Mouse (Mus musculus) MEL (cell line): ENCODE data around the gene Cnot2.

Experiments
- CHD2 ChIP-seq: IDR thresholded peaks from 2 replicates; pipeline ENCODE4 v1.6.1; 2011; ENCODE audit warnings: low read length, improper control_type of control experiment
- CTCF ChIP-seq, 3 experiments: IDR thresholded peaks in 2 of 3; conservative IDR thresholded peaks in 1 of 3; 2 replicates each; pipeline ENCODE4 v1.5.1; 2011 to 2012; ENCODE audit warnings: low read length in 3 of 3, low read depth in 2 of 3, mild to moderate bottlenecking in 2 of 3, improper control_type of control experiment in 1 of 3, inconsistent platforms in 1 of 3, mixed read lengths in 1 of 3, moderate library complexity in 1 of 3; ENCODE audit not compliant: control insufficient read depth in 1 of 3, insufficient read depth in 1 of 3, poor library complexity in 1 of 3, severe bottlenecking in 1 of 3
- ELF1 ChIP-seq: IDR thresholded peaks from 2 replicates; pipeline ENCODE4 v1.6.1; 2014; ENCODE audit warnings: low read depth, mild to moderate bottlenecking, inconsistent platforms, low read length, improper control_type of control experiment, moderate library complexity
- EP300 ChIP-seq, 2 experiments: IDR thresholded peaks; 2 replicates each; pipeline ENCODE4 v1.6.1; 2011; ENCODE audit warnings: improper control_type of control experiment in 2 of 2, low read length in 2 of 2, low read depth in 1 of 2, mild to moderate bottlenecking in 1 of 2
- ETS1 ChIP-seq: IDR thresholded peaks from 2 replicates; pipeline ENCODE4 v1.6.1; 2012; ENCODE audit warnings: low read depth, mild to moderate bottlenecking, inconsistent platforms, low read length, improper control_type of control experiment, moderate library complexity
- GABPA ChIP-seq: IDR thresholded peaks from 2 replicates; pipeline ENCODE4 v1.6.1; 2012; ENCODE audit warnings: low read depth, mild to moderate bottlenecking, inconsistent platforms, low read length, improper control_type of control experiment, moderate library complexity
- HCFC1 ChIP-seq: IDR thresholded peaks from 2 replicates; pipeline ENCODE4 v1.6.1; 2012; ENCODE audit warnings: low read depth, mild to moderate bottlenecking, inconsistent platforms, low read length, improper control_type of control experiment, moderate library complexity
- MYC ChIP-seq: IDR thresholded peaks from 2 replicates; pipeline ENCODE4 v1.6.1; 2011; ENCODE audit warnings: low read depth, mild to moderate bottlenecking, low read length, improper control_type of control experiment, moderate library complexity
- NRF1 ChIP-seq: IDR thresholded peaks from 2 replicates; pipeline ENCODE4 v1.6.1; 2014; ENCODE audit warnings: low read depth, mild to moderate bottlenecking, inconsistent platforms, low read length, improper control_type of control experiment, moderate library complexity; ENCODE audit not compliant: poor library complexity, insufficient read depth, severe bottlenecking
- POLR2A ChIP-seq, 2 experiments: IDR thresholded peaks; 2 replicates each; pipeline ENCODE4 v1.6.1; 2011 to 2012; ENCODE audit warnings: low read length in 2 of 2, mild to moderate bottlenecking in 2 of 2, control low read depth in 1 of 2, improper control_type of control experiment in 1 of 2, low read depth in 1 of 2, moderate library complexity in 1 of 2; ENCODE audit not compliant: control insufficient read depth in 1 of 2, insufficient read depth in 1 of 2, poor library complexity in 1 of 2
- RCOR1 ChIP-seq: IDR thresholded peaks from 2 replicates; pipeline ENCODE4 v1.6.1; 2012; ENCODE audit warnings: low read depth, mild to moderate bottlenecking, inconsistent platforms, low read length, improper control_type of control experiment
- SIN3A ChIP-seq: IDR thresholded peaks from 2 replicates; pipeline ENCODE4 v1.6.1; 2012; ENCODE audit warnings: low read length, improper control_type of control experiment, inconsistent platforms
- SMC3 ChIP-seq: IDR thresholded peaks from 2 replicates; pipeline ENCODE4 v1.6.1; 2011; ENCODE audit warnings: low read depth, low read length, improper control_type of control experiment
- ZKSCAN1 ChIP-seq: IDR thresholded peaks from 2 replicates; pipeline ENCODE4 v1.6.1; 2012; ENCODE audit warnings: low read depth, mild to moderate bottlenecking, inconsistent platforms, low read length, improper control_type of control experiment, moderate library complexity

- TF ChIP-seq ELF1 (no peak), CTCF (IDR thresholded peaks at IDR 0.05 in 2 of 3, conservative IDR thresholded peaks at IDR 0.05 in 1 of 3; ENCODE audit: control insufficient read depth in 1 of 3, insufficient read depth in 1 of 3, low read depth in 2 of 3, low read length in 3 of 3, poor library complexity in 1 of 3, severe bottlenecking in 1 of 3) (no peak), RCOR1 (no peak), ZKSCAN1 (no peak), MYC (no peak), POLR2A (IDR thresholded peaks at IDR 0.05; ENCODE audit: control insufficient read depth in 1 of 2, insufficient read depth in 1 of 2, low read depth in 1 of 2, low read length in 2 of 2, poor library complexity in 1 of 2) (no peak), CHD2 (no peak), SMC3 (no peak), ETS1 (no peak), HCFC1 (no peak), NRF1 (no peak), EP300 (IDR thresholded peaks at IDR 0.05; ENCODE audit: low read depth in 1 of 2, low read length in 2 of 2) (no peak), SIN3A (no peak), GABPA (no peak)
Observed at GRCm38 (mm10) chr10:116448166-116448565, 133.1 kb downstream of the Cnot2 start.
